Mouse (Mus musculus) CD4-positive helper T cell, adult 2 months (primary cell): ENCODE data around the gene Cfap65.

Source experiments
- DNase-seq: peaks from one replicate; pipeline ENCODE4 v3.0.0-alpha.2; 2012; ENCODE audit warnings: low read depth, missing footprints, low spot score

The Cfap65 gene

GRCm38 (mm10) chr1:74935402-74935801 is at the start of gene Cfap65:
TSS of gene Cfap65 (minus strand) at chr1:74935599.
- no peak for DNase-seq

- no peak for DNase-seq
Observed at GRCm38 (mm10) chr1:74977001-74977400, 41.6 kb upstream of the Cfap65 start.

GRCm38 (mm10) chr1:74975936-74976335 is 40.5 kb upstream of the Cfap65 start:
- no peak for DNase-seq

GRCm38 (mm10) chr1:74973590-74973989 is 38.2 kb upstream of the Cfap65 start:
- DNase-seq = no peak

GRCm38 (mm10) chr1:74971353-74972050 is 36.1 kb upstream of the Cfap65 start:
- peak; percentile 23 for DNase-seq

- DNase-seq = no peak
Observed at GRCm38 (mm10) chr1:74967962-74968580, 32.7 kb upstream of the Cfap65 start.

GRCm38 (mm10) chr1:74964494-74965215 is 29.3 kb upstream of the Cfap65 start:
- DNase-seq = peak; percentile 44

- no peak for DNase-seq
Observed at GRCm38 (mm10) chr1:74962853-74963227, 27.4 kb upstream of the Cfap65 start.

GRCm38 (mm10) chr1:74962126-74962852 is 26.9 kb upstream of the Cfap65 start:
- no peak for DNase-seq

- no peak for DNase-seq
Observed at GRCm38 (mm10) chr1:74961722-74962121, 26.3 kb upstream of the Cfap65 start.

- DNase-seq = no peak
Observed at GRCm38 (mm10) chr1:74960059-74960458, 24.7 kb upstream of the Cfap65 start.

GRCm38 (mm10) chr1:74951556-74952210 is 16.3 kb upstream of the Cfap65 start, which contains the start of gene Ihh:
TSS of gene Ihh (minus strand) at chr1:74951672.
- DNase-seq = no peak

- DNase-seq = no peak
Observed at GRCm38 (mm10) chr1:74950576-74951490, 15.4 kb upstream of the Cfap65 start.

GRCm38 (mm10) chr1:74950066-74950465 is 14.7 kb upstream of the Cfap65 start:
- no peak for DNase-seq

GRCm38 (mm10) chr1:74949666-74950050 is 14.3 kb upstream of the Cfap65 start:
- DNase-seq = no peak

- peak; percentile 42 for DNase-seq
Observed at GRCm38 (mm10) chr1:74948784-74949665, 13.6 kb upstream of the Cfap65 start.

GRCm38 (mm10) chr1:74947986-74948670 is 12.7 kb upstream of the Cfap65 start:
- no peak for DNase-seq

GRCm38 (mm10) chr1:74941651-74942360 is 6.4 kb upstream of the Cfap65 start:
- DNase-seq = no peak
